In genomic region chr11:120242726-120243530, GRCm38 (mm10) we compare ENCODE assay signal across 9 mouse cellular contexts. TPM values are rescaled to one million over a fixed set of nuclear protein-coding genes. Genes with fewer than 3 reads are reported as not detected.
A peak's percentile ranks its signal among the peaks of the same experiment; 100 is the strongest.
DNase-seq lines count a peak whose midpoint lies in the region; ATAC-seq and TF ChIP-seq lines count a peak whose summit lies in the region.
"Had no signal": no experiment of that assay in that cellular context is flagged by ENCODE, and none has a peak within 500 bp of the region (broad histone marks: within the 10 kb centered on the region; RNA-seq: fewer than 3 reads in every experiment).

No protein-coding gene starts in this region.

- peak overlapping the region; percentile 96 for H3K27ac ChIP-seq in lung, embryonic 14.5 days (ENCODE audit: low read depth)
- H3K27ac ChIP-seq in hindbrain, postnatal 0 days: peak overlapping the region; percentile 34; the same call in 1 of the 2 replicates
- peak overlapping the region; percentile 75 for H3K27ac ChIP-seq in neural tube, embryonic 14.5 days (ENCODE audit: low read depth, low read length)

- TF ChIP-seq CTCF in lung, embryonic 14.5 days (IDR thresholded peaks at IDR 0.05; ENCODE audit: low read depth): no peak
- TF ChIP-seq CTCF in hindbrain, postnatal 0 days (IDR thresholded peaks at IDR 0.05; ENCODE audit: low read depth): no peak

- no peaks in the 10 kb centered on the region for H3K27me3 ChIP-seq in lung, embryonic 14.5 days (ENCODE audit: insufficient read depth, low read length)
- H3K27me3 ChIP-seq in hindbrain, postnatal 0 days (ENCODE audit: insufficient read depth, low read length): no peaks in the 10 kb centered on the region
- H3K27me3 ChIP-seq in neural tube, embryonic 14.5 days (ENCODE audit: control insufficient read depth, insufficient read depth, low read length): no peaks in the 10 kb centered on the region

- no peak for ATAC-seq in lung, embryonic 14.5 days (ENCODE audit: insufficient read depth)
- ATAC-seq in hindbrain, postnatal 0 days: no peak
- peak; percentile 47 for ATAC-seq in neural tube, embryonic 14.5 days (ENCODE audit: low read depth)

- peak overlapping the region; percentile 5 for H3K4me2 ChIP-seq in lung, embryonic 14.5 days
- peak overlapping the region; percentile 27 for H3K4me2 ChIP-seq in hindbrain, postnatal 0 days (ENCODE audit: low read depth, low read length)
- H3K4me2 ChIP-seq in neural tube, embryonic 14.5 days (ENCODE audit: low read depth, low read length): peak overlapping the region; percentile 84

- H3K36me3 ChIP-seq in lung, embryonic 14.5 days (ENCODE audit: insufficient read depth): no peaks in the 10 kb centered on the region; the same call in 1 of the 2 replicates
- no peaks in the 10 kb centered on the region for H3K36me3 ChIP-seq in hindbrain, postnatal 0 days (ENCODE audit: insufficient read depth, low read length)
- H3K36me3 ChIP-seq in neural tube, embryonic 14.5 days (ENCODE audit: control insufficient read depth, insufficient read depth, low read length): no peaks in the 10 kb centered on the region

- no peak overlapping the region for H3K4me3 ChIP-seq in lung, embryonic 14.5 days (ENCODE audit: low read depth, low read length)
- H3K4me3 ChIP-seq in hindbrain, postnatal 0 days (ENCODE audit: low read length): no peak overlapping the region
- peak overlapping the region; percentile 5; the same call in 1 of the 2 replicates for H3K4me3 ChIP-seq in neural tube, embryonic 14.5 days (ENCODE audit: low read depth, low read length)

- no peaks in the 10 kb centered on the region for H3K9me3 ChIP-seq in lung, embryonic 14.5 days (ENCODE audit: low read depth, low read length)
- H3K9me3 ChIP-seq in hindbrain, postnatal 0 days (ENCODE audit: low read length): no peaks in the 10 kb centered on the region
- H3K9me3 ChIP-seq in neural tube, embryonic 14.5 days (ENCODE audit: control insufficient read depth, low read length): no peaks in the 10 kb centered on the region

- DNase-seq in lung, embryonic 14.5 days: no peak
- DNase-seq in lung, postnatal 36 days: no peak
- DNase-seq in fat pad, adult 2 months (ENCODE audit: extremely low read depth, low read depth, low spot score): peak; percentile 87
- no peak for DNase-seq in hindbrain, postnatal 0 days (ENCODE audit: low spot score)
- DNase-seq in frontal cortex, postnatal 36 days (ENCODE audit: low spot score in 2 of 2): no peak
- DNase-seq in cerebellum, adult 8-10 months: no peak
- no peak for DNase-seq in gastrocnemius, postnatal 10 days
- DNase-seq: right cerebral cortex, adult 18-20 months had no signal

- H3K4me1 ChIP-seq in lung, embryonic 14.5 days (ENCODE audit: insufficient read depth): peaks cover 51% of the 10 kb centered on the region
- H3K4me1 ChIP-seq in hindbrain, postnatal 0 days (ENCODE audit: insufficient read depth, low read length): peaks cover 51% of the 10 kb centered on the region
- peaks cover 64% of the 10 kb centered on the region for H3K4me1 ChIP-seq in neural tube, embryonic 14.5 days (ENCODE audit: control insufficient read depth, insufficient read depth, low read length)

- H3K9ac ChIP-seq in lung, embryonic 14.5 days: peak overlapping the region; percentile 17; the same call in 1 of the 2 replicates
- peak overlapping the region; percentile 28; the same call in 1 of the 2 replicates for H3K9ac ChIP-seq in hindbrain, postnatal 0 days (replicated peaks; ENCODE audit: low read length)
- H3K9ac ChIP-seq in neural tube, embryonic 14.5 days (replicated peaks; ENCODE audit: low read depth, low read length): peak overlapping the region; percentile 39; the same call in 1 of the 2 replicates

- 35% methylated on average over 22 of the region's 22 CpGs for WGBS in lung, embryonic 14.5 days
- WGBS in hindbrain, postnatal 0 days: 29% methylated on average over 22 of the region's 22 CpGs
- 3% methylated on average over 22 of the region's 22 CpGs for WGBS in neural tube, embryonic 14.5 days

RNA-seq across cellular contexts. Expression of gene Bahcc1, which starts 10.2 kb away (rescaled TPM):
- 14.3 and 15.6 TPM in 2 replicates for polyA plus RNA-seq in lung, embryonic 14.5 days (2014; fragmentation: Nextera tagmentation; extraction: Ambion mirVana)
- total RNA-seq in hindbrain, postnatal 0 days (2014; rRNA removed): 31.1 and 43.1 TPM in 2 replicates
- polyA plus RNA-seq in hindbrain, postnatal 0 days (2015; fragmentation: Nextera tagmentation; extraction: Ambion mirVana): 8.8 and 9.1 TPM in 2 replicates
- polyA plus RNA-seq in neural tube, embryonic 14.5 days (2014; fragmentation: Nextera tagmentation; extraction: Ambion mirVana): 17.0 and 20.8 TPM in 2 replicates
- total RNA-seq in gastrocnemius, postnatal 10 days (2021): 10 to 100 TPM in 1 of 2 experiments, 1 to 10 TPM in 1; 6.4 to 10.5 TPM

Comparison
In these comparisons a context has a peak if more than half of its experiments do, and no peak if none do; other contexts are left out.
1. H3K27ac ChIP-seq: peak in every context shown above with its lines; median percentile 96 in lung, embryonic 14.5 days; 75 in neural tube, embryonic 14.5 days; 34 in hindbrain, postnatal 0 days.
2. H3K4me2 ChIP-seq: peak in every context shown above with its lines; median percentile 84 in neural tube, embryonic 14.5 days; 27 in hindbrain, postnatal 0 days; 5 in lung, embryonic 14.5 days.